Mouse (Mus musculus) limb, embryonic 11.5 days (tissue): ENCODE results near the gene Ablim1. TPM values are rescaled to one million over a fixed set of nuclear protein-coding genes. Genes with fewer than 3 reads are reported as not detected.
A peak's percentile ranks its signal among the peaks of the same experiment; 100 is the strongest.

Source experiments
- ATAC-seq: fragments of 200-750 bp; cut with Nextera tagmentation; 2 replicates; pipeline ENCODE4 v1.8.0; 2017; ENCODE audit warnings: low read depth; ENCODE audit not compliant: insufficient number of reproducible peaks, low FRiP score, low TSS enrichment
- DNase-seq: peaks from one replicate; pipeline ENCODE4 v3.0.0-alpha.2; 2015; ENCODE audit warnings: low spot score
- H3K27ac ChIP-seq: fragments of 300-500 bp; sonication (generic); replicated peaks from 2 replicates; pipeline ENCODE4 v1.5.1; 2014; ENCODE audit warnings: low read depth, mild to moderate bottlenecking, low read length
- H3K27me3 ChIP-seq: fragments of 300-500 bp; sonication (generic); 2 replicates; pipeline ENCODE4 v1.6.1; 2014; ENCODE audit warnings: mild to moderate bottlenecking, low read length, mixed read lengths; ENCODE audit not compliant: control insufficient read depth, insufficient read depth
- H3K36me3 ChIP-seq: fragments of 300-500 bp; sonication (generic); 2 replicates; pipeline ENCODE4 v1.6.1; 2014; ENCODE audit warnings: mild to moderate bottlenecking, low read length, moderate library complexity, mixed read lengths; ENCODE audit not compliant: control insufficient read depth, insufficient read depth
- H3K4me1 ChIP-seq: fragments of 300-500 bp; sonication (generic); 2 replicates; pipeline ENCODE4 v1.6.1; 2014; ENCODE audit warnings: low read length, mixed read lengths; ENCODE audit not compliant: control insufficient read depth, insufficient read depth
- H3K4me2 ChIP-seq: fragments of 300-500 bp; sonication (generic); 2 replicates; pipeline ENCODE4 v1.6.1; 2014; ENCODE audit warnings: low read depth, mild to moderate bottlenecking, moderate library complexity; ENCODE audit not compliant: severe bottlenecking
- H3K4me3 ChIP-seq: fragments of 300-500 bp; sonication (generic); 2 replicates; pipeline ENCODE4 v1.5.1; 2014; ENCODE audit warnings: low read depth, low read length
- H3K9ac ChIP-seq: fragments of 300-500 bp; sonication (generic); 2 replicates; pipeline ENCODE4 v1.6.1; 2014; ENCODE audit warnings: mild to moderate bottlenecking, low read length
- H3K9me3 ChIP-seq: fragments of 300-500 bp; sonication (generic); 2 replicates; pipeline ENCODE4 v1.6.1; 2016; ENCODE audit warnings: low read length; ENCODE audit not compliant: control insufficient read depth
- WGBS: fragments of 180-500 bp; shearing (Covaris S2); extraction: QIAGEN DNeasy Blood & Tissue Kit; methylation state at CpG from one replicate; pipeline ENCODE4 v1.1.7; 2014; 5-methylcytosine and 5-hydroxymethylcytosine counted together
- polyA plus RNA-seq: library from polyadenylated mRNA; unstranded; fragments of >200 nt; fragmentation: Nextera tagmentation; extraction: Ambion mirVana; gene quantifications from 2 replicates; pipeline ENCODE4 v1.2.1, GENCODE M21; 2014

The Ablim1 gene
- polyA plus RNA-seq, 1 experiment from 2014 or later = 16.8 TPM

DNA sequence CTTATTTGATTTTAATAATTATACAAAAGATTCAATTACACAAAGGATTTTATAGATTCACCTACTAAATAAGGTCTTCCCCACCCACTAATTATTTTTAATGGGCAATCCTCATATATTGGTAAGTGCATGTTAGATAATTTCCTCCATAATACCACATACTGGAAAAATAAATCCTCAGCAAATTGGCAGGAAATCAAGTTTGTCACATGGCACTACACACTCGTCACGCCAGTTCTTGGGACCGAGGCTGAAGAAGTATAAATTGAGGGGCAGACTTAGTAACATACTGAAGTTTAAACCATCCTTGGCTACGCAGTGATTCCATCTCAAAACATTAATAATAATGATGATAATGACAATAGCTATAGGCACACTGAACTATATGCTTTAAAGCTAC lies 8.1 kb downstream of the Ablim1 start:
- Histone ChIP-seq H3K4me3 (no peak overlapping the region), H3K36me3 (no peaks in the 10 kb centered on the region), H3K27me3 (no peaks in the 10 kb centered on the region), H3K9me3 (no peaks in the 10 kb centered on the region), H3K27ac (no peak overlapping the region), H3K9ac (no peak overlapping the region), H3K4me1 (peaks cover 5% of the 10 kb centered on the region), H3K4me2 (no peak overlapping the region)
- DNase-seq (no peak), ATAC-seq (no peak)
- 71% methylated on average over 4 of the region's 4 CpGs for WGBS

DNA sequence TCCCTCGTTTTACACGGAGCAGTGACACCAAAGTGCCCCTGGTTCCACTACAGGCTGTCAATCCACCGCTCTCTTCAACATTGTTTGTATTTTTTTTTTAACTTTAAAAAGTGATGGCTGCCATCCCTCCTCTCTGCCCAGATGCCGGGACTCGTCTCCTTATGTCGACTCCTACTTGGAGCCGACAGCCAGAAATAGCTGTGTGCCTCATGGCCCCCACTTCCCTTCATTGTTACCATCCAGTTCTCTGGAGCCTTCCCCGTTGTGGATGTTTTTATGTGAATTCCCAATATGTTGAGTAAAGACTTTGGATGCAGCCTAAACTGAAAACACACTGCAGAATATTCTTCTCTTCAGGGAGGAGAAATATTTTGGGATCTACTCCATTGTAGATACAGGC lies 8.7 kb downstream of the Ablim1 start:
- WGBS = 79% methylated on average over 8 of the region's 8 CpGs
- Histone ChIP-seq H3K27me3 (no peaks in the 10 kb centered on the region), H3K9me3 (no peaks in the 10 kb centered on the region), H3K36me3 (no peaks in the 10 kb centered on the region), H3K27ac (no peak overlapping the region), H3K4me1 (peaks cover 5% of the 10 kb centered on the region), H3K9ac (no peak overlapping the region), H3K4me3 (no peak overlapping the region), H3K4me2 (no peak overlapping the region)
- no peak for ATAC-seq
- no peak for DNase-seq

DNA sequence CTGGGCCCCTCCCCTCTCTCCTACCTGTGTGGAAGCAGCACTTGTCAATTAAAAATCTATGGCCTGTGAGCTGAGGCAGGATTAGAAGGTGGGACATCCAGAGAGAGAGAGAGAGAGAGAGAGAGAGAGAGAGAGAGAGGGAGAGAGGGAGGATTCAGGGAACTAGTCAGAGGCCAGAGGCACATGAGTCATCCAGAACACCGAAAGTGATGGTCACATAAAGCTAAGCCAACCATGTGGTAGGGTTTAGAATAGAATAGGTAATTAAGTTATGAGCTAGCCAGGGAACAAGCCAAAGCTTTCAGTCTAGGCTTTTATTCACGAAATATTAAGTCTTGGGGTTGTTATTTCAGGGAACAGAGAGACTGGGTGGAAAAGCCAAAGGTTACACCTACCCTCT lies 10.1 kb downstream of the Ablim1 start:
- Histone ChIP-seq H3K27me3 (no peaks in the 10 kb centered on the region), H3K4me1 (peaks cover 5% of the 10 kb centered on the region), H3K36me3 (no peaks in the 10 kb centered on the region), H3K9me3 (no peaks in the 10 kb centered on the region), H3K9ac (no peak overlapping the region), H3K27ac (no peak overlapping the region), H3K4me2 (no peak overlapping the region), H3K4me3 (no peak overlapping the region)
- DNase-seq (no peak), ATAC-seq (no peak)
- WGBS = 85% methylated on average over 2 of the region's 2 CpGs

DNA sequence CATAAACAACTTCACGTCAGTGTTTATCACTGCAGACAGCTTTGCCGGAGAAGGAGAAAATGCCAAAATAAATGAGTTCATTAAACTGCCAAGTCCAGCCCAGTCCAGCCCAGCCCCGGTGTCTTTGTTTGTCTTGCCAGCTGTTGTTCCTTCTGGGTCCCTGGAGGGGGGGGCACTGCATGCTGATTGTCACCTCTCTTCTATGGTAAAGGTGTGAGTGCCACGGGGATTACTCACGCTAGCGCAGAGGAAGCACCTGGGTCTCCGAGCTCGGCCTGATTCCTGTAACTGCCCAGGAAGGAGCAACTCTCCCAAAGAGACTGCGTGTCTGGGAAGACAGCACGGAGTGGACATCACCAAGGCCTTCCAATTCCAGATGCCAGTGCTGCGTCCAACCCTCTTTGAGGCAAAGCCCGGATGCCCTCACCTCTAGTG lies 12.7 kb downstream of the Ablim1 start:
- H3K9me3 ChIP-seq = no peaks in the 10 kb centered on the region
- DNase-seq (peak; percentile 45), ATAC-seq (peak; percentile 57; the same call in 1 of the 2 replicates)
- H3K9ac ChIP-seq = no peak overlapping the region
- no peaks in the 10 kb centered on the region for H3K36me3 ChIP-seq
- H3K27me3 ChIP-seq = no peaks in the 10 kb centered on the region
- H3K27ac ChIP-seq = no peak overlapping the region
- H3K4me3 ChIP-seq = no peak overlapping the region
- peaks cover 5% of the 10 kb centered on the region for H3K4me1 ChIP-seq
- 48% methylated on average over 12 of the region's 12 CpGs for WGBS
- H3K4me2 ChIP-seq = no peak overlapping the region

DNA sequence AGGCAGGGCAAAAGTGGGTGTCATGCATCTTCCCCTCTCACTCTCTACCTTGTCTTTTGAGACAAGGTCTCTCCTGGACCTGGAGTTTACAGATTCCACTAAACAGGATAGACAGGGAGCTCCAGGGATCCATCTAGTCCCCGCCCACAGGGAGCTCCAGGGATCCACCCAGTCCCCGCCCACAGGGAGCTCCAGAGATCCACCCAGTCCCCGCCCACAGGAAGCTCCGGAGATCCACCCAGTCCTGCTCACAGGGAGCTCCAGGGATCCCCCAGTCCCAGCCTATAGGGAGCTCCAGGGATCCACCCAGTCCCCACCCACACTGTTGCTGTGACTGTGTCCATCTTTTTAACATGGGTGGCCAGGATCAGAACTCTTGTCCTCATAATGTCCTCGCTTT lies 16.7 kb downstream of the Ablim1 start:
- ATAC-seq (no peak), DNase-seq (no peak)
- Histone ChIP-seq H3K4me3 (no peak overlapping the region), H3K27ac (no peak overlapping the region), H3K4me1 (peaks cover 5% of the 10 kb centered on the region), H3K4me2 (no peak overlapping the region), H3K9ac (no peak overlapping the region), H3K27me3 (no peaks in the 10 kb centered on the region), H3K9me3 (no peaks in the 10 kb centered on the region), H3K36me3 (no peaks in the 10 kb centered on the region)
- WGBS = 77% methylated on average over 5 of the region's 5 CpGs

DNA sequence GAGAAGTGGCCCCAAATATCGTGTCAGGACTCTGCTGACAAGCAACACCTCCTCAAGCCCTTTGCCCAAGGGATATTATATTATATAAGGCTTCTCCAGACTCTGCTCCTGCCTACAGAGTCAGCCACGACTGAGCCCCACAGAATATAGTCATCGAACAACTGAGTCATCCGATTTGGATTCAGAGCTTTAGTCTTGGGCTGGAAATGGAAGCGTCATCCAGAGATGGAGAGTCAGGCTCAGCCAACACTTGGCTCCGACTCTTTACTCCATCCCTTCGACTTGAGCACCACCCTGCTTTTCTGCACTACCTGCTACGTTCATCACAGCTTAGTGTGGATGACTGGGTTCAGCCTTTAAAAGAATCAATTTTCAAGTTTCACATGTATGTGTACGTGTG lies 17.3 kb downstream of the Ablim1 start:
- Histone ChIP-seq H3K4me1 (peaks cover 5% of the 10 kb centered on the region), H3K4me3 (no peak overlapping the region), H3K27ac (no peak overlapping the region), H3K4me2 (no peak overlapping the region), H3K27me3 (no peaks in the 10 kb centered on the region), H3K36me3 (no peaks in the 10 kb centered on the region), H3K9ac (no peak overlapping the region), H3K9me3 (no peaks in the 10 kb centered on the region)
- no peak for DNase-seq
- 91% methylated on average over 9 of the region's 9 CpGs for WGBS
- ATAC-seq = no peak

DNA sequence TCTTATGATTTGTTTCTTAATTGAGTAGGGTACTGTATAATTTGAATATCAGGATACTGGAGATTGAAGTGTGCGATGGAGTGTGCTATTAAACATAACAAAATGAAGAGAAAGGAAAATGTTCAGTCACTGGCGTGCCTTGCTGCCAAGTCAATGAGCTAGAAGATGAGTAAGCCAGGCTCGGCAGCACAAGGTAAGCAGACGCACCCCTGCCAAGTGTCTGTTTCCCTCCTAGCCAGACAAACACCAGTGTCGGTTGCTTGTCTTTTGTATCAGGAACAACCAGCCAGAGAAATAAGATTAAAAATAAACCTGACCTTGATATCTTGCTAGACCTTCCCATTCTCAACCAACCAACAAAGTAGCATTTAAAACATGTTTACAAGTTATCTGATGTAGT lies 18.2 kb downstream of the Ablim1 start:
- ATAC-seq (no peak), DNase-seq (no peak)
- no peaks in the 10 kb centered on the region for H3K4me1 ChIP-seq
- WGBS = 90% methylated on average over 5 of the region's 5 CpGs
- no peaks in the 10 kb centered on the region for H3K27me3 ChIP-seq
- H3K4me3 ChIP-seq = no peak overlapping the region
- H3K9me3 ChIP-seq = no peaks in the 10 kb centered on the region
- no peaks in the 10 kb centered on the region for H3K36me3 ChIP-seq
- H3K4me2 ChIP-seq = no peak overlapping the region
- H3K27ac ChIP-seq = no peak overlapping the region
- no peak overlapping the region for H3K9ac ChIP-seq

DNA sequence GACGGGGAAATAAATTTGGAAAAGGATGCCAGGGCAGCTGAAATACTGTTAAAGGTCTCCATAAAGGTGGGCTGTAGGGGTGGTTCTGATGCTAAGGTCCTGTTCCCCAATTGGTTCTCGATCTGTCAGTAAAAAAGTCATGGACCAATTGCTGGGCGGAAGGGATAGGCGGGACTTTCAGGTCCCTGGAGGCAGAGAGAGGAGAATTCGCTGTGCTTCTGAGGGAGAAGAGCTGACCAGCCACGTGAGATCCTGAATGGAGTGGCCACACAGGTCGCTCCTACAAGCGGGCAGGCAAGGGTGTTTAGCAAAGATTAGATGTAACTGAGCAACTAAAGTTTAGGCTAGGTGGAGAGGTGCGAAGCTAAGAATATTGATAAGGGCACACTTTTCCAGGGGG lies 19.2 kb downstream of the Ablim1 start:
- no peak overlapping the region for H3K4me2 ChIP-seq
- 57% methylated on average over 9 of the region's 9 CpGs for WGBS
- no peak for DNase-seq

DNA sequence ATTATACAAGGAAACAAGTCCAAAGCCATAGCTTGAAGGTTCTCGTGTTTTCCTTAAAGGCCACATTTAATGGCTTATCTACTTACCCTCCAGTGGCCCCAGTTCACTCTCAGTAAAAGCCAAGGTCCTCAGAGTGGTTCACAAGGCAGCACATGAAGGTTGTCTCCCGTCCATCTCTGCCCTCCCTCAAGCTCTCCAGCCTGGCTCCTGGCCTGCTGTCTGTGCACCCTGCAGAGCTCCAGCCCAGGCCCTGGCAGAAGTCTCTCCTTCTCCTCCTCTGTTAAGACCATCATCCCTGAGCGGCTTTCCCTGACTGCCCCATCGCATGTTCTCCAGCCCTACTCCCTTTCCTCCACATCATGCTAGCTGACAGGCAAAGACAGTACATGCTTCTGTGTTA lies 20.4 kb downstream of the Ablim1 start:
- H3K4me3 ChIP-seq = no peak overlapping the region
- DNase-seq (no peak), ATAC-seq (no peak)
- H3K9me3 ChIP-seq = no peaks in the 10 kb centered on the region
- WGBS = 77% methylated on average over 4 of the region's 4 CpGs
- no peaks in the 10 kb centered on the region for H3K4me1 ChIP-seq
- no peaks in the 10 kb centered on the region for H3K36me3 ChIP-seq
- H3K27ac ChIP-seq = no peak overlapping the region
- H3K9ac ChIP-seq = no peak overlapping the region
- no peak overlapping the region for H3K4me2 ChIP-seq
- no peaks in the 10 kb centered on the region for H3K27me3 ChIP-seq

More for the DNA sequence above, 19.2 kb downstream of the Ablim1 start:
- Histone ChIP-seq H3K36me3 (no peaks in the 10 kb centered on the region), H3K9ac (no peak overlapping the region), H3K27me3 (no peaks in the 10 kb centered on the region), H3K27ac (no peak overlapping the region), H3K4me1 (no peaks in the 10 kb centered on the region), H3K4me3 (no peak overlapping the region), H3K9me3 (no peaks in the 10 kb centered on the region)
- no peak for ATAC-seq
